Mouse (Mus musculus): Measurements from ENCODE around the gene Zdhhc22.

- TF ChIP-seq CTCF (IDR thresholded peaks at IDR 0.05; ENCODE audit: borderline replicate concordance, control insufficient read depth, extremely low read depth, insufficient read depth, low read length, poor library complexity) (no peak), POLR2A (IDR thresholded peaks at IDR 0.05; ENCODE audit: control insufficient read depth, extremely low read depth, insufficient read depth, low read length, poor library complexity) (no peak)
Observed at GRCm38 (mm10) chr12:86959661-86960060, 30.6 kb downstream of the Zdhhc22 start.
